Mouse (Mus musculus) liver, adult (tissue): ENCODE measurements at regions not wholly inside any gene's neighbourhood (a gene's known extent, or its start where the extent isn't known, plus 50 kb on each side); places are given as distances from the start of the nearest gene placed in this dataset.

Experiments used
- GATA4 ChIP-seq: IDR thresholded peaks from 2 replicates; pipeline ENCODE4 v1.6.1; 2014; ENCODE audit warnings: mild to moderate bottlenecking, low read length; ENCODE audit not compliant: insufficient replicate concordance

GRCm38 (mm10) chrX:11735516-11736170, 408.0 kb downstream of the H2al1j start:
- TF ChIP-seq GATA4 = no peak

- TF ChIP-seq GATA4 = no peak
Measured at GRCm38 (mm10) chrX:11736481-11736880, 408.9 kb downstream of the H2al1j start.

GRCm38 (mm10) chrX:11739565-11739964, 411.9 kb downstream of the H2al1j start:
- TF ChIP-seq GATA4 = no peak

- no peak for TF ChIP-seq GATA4
Measured at GRCm38 (mm10) chrX:11745911-11746310, 414.2 kb downstream of the Bcor start.

- no peak for TF ChIP-seq GATA4
Measured at GRCm38 (mm10) chrX:11747386-11748121, 412.6 kb downstream of the Bcor start.

- TF ChIP-seq GATA4 = no peak
Measured at GRCm38 (mm10) chrX:11748278-11748677, 411.9 kb downstream of the Bcor start.

GRCm38 (mm10) chrX:11752513-11752912, 407.6 kb downstream of the Bcor start:
- TF ChIP-seq GATA4 = no peak

- TF ChIP-seq GATA4 = no peak
Measured at GRCm38 (mm10) chrX:11752973-11753590, 407.1 kb downstream of the Bcor start.

GRCm38 (mm10) chrX:11755046-11755445, 405.1 kb downstream of the Bcor start:
- TF ChIP-seq GATA4 = no peak

GRCm38 (mm10) chrX:11763351-11764082, 396.6 kb downstream of the Bcor start:
- TF ChIP-seq GATA4 = no peak

- TF ChIP-seq GATA4 = no peak
Measured at GRCm38 (mm10) chrX:11776236-11776899, 383.8 kb downstream of the Bcor start.

GRCm38 (mm10) chrX:11795010-11795409, 365.1 kb downstream of the Bcor start:
- no peak for TF ChIP-seq GATA4

- TF ChIP-seq GATA4 = no peak
Measured at GRCm38 (mm10) chrX:11797870-11798269, 362.3 kb downstream of the Bcor start.

- TF ChIP-seq GATA4 = no peak
Measured at GRCm38 (mm10) chrX:11798326-11798725, 361.8 kb downstream of the Bcor start.

- TF ChIP-seq GATA4 = no peak
Measured at GRCm38 (mm10) chrX:11800400-11800941, 359.7 kb downstream of the Bcor start.
